Mouse (Mus musculus) retina, postnatal 7 days (tissue): ENCODE data around the gene Gpx6.
A peak's percentile ranks its signal among the peaks of the same experiment; 100 is the strongest.

Source experiments
- DNase-seq: peaks from one replicate; pipeline ENCODE4 v3.0.0-alpha.2; 2012; ENCODE audit warnings: low read depth, low spot score

The Gpx6 gene

GRCm38 (mm10) chr13:21311926-21312325 is at the start of gene Gpx6:
Gene Gpx6, plus strand, starts transcription at chr13:21312125.
- no peak for DNase-seq

- DNase-seq, result no peak
These were observed 49.0 kb upstream of the Gpx6 start for GRCm38 (mm10) chr13:21262787-21263461.

- DNase-seq, result no peak
These were observed 48.0 kb upstream of the Gpx6 start for GRCm38 (mm10) chr13:21263910-21264309.

- DNase-seq, result no peak
These were observed 47.6 kb upstream of the Gpx6 start for GRCm38 (mm10) chr13:21264366-21264765.

- no peak for DNase-seq
These were observed 46.2 kb upstream of the Gpx6 start for GRCm38 (mm10) chr13:21265736-21266135.

- DNase-seq, result no peak
These were observed 44.4 kb upstream of the Gpx6 start for GRCm38 (mm10) chr13:21267541-21267940.

- no peak for DNase-seq
These were observed 43.7 kb upstream of the Gpx6 start for GRCm38 (mm10) chr13:21268262-21268661.

GRCm38 (mm10) chr13:21275021-21275814 is 36.7 kb upstream of the Gpx6 start:
- no peak for DNase-seq

- DNase-seq, result no peak
These were observed 35.9 kb upstream of the Gpx6 start for GRCm38 (mm10) chr13:21275815-21276550.

GRCm38 (mm10) chr13:21276551-21276950 is 35.4 kb upstream of the Gpx6 start:
- DNase-seq, result no peak

GRCm38 (mm10) chr13:21279076-21279475 is 32.8 kb upstream of the Gpx6 start:
- no peak for DNase-seq

GRCm38 (mm10) chr13:21279559-21279958 is 32.4 kb upstream of the Gpx6 start:
- peak; percentile 74 for DNase-seq

- no peak for DNase-seq
These were observed 19.3 kb upstream of the Gpx6 start, which contains the start of gene Gpx5 for GRCm38 (mm10) chr13:21292631-21293030. Gene Gpx5, minus strand, starts transcription at chr13:21292731.

GRCm38 (mm10) chr13:21298557-21298956 is 13.4 kb upstream of the Gpx6 start:
- no peak for DNase-seq

GRCm38 (mm10) chr13:21304483-21305066 is 7.3 kb upstream of the Gpx6 start:
- DNase-seq, result no peak

GRCm38 (mm10) chr13:21309788-21310187 is 2.1 kb upstream of the Gpx6 start:
- DNase-seq, result no peak

GRCm38 (mm10) chr13:21312854-21313253 is 929 bp downstream of the Gpx6 start:
- no peak for DNase-seq

GRCm38 (mm10) chr13:21313903-21314302 is 2.0 kb downstream of the Gpx6 start:
- DNase-seq, result no peak

GRCm38 (mm10) chr13:21320262-21320661 is 8.3 kb downstream of the Gpx6 start:
- no peak for DNase-seq

GRCm38 (mm10) chr13:21321890-21322494 is 10.1 kb downstream of the Gpx6 start:
- no peak for DNase-seq
